Mouse (Mus musculus): ENCODE measurements at regions not wholly inside any gene's neighbourhood (a gene's known extent, or its start where the extent isn't known, plus 50 kb on each side); places are given as distances from the start of the nearest gene placed in this dataset.

DNA sequence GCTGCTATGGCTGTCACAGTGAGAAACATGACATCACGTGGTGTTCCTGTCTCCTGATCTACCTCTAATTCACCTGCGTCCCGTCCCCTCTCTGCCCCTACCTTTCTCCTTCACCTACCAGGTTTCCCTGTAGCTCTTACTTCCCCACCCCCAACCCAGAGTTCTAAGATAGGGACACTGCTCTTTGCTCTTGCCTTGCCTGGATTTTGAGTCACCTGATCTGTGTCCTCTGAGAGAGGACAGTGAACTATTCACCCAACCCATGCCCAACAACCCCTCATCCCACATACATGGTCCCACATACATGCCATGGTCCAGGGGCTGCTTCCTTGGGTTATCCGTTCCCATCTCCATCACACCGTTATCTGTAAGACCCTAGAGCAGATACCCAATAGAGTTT lies 288.6 kb downstream of the Cog6 start:
- no peak for TF ChIP-seq CTCF (IDR thresholded peaks at IDR 0.05; ENCODE audit: borderline replicate concordance, extremely low read depth, insufficient read depth, insufficient read length)
- TF ChIP-seq POLR2A (IDR thresholded peaks at IDR 0.05; ENCODE audit: borderline replicate concordance, extremely low read depth, insufficient read depth, insufficient read length, poor library complexity, severe bottlenecking) = no peak
